Mouse (Mus musculus) left cerebral cortex, postnatal 10 days (tissue): ENCODE data around the gene Ccndbp1. TPM values are rescaled to one million over a fixed set of nuclear protein-coding genes. Genes with fewer than 3 reads are reported as not detected.

Experiments used
- DNase-seq, 2 experiments: peaks; one replicate each; pipeline ENCODE4 v3.0.0; 2021 to 2022; ENCODE audit warnings: low spot score in 2 of 2, mixed read lengths in 1 of 2; ENCODE audit errors: extremely low spot score in 1 of 2
- intact Hi-C: fragments of 180-260 bp; cut with DNase I; formaldehyde crosslinking; loops from one replicate; pipeline ENCODE4 v1.15.1; 2025
- microRNA-seq: library from miRNA; unstranded; fragments of <30 nt; microRNA quantifications from one replicate; pipeline ENCODE4 v1.2.0, GENCODE M21; 2022
- total RNA-seq, 2 experiments: library from RNA; stranded (reverse); gene quantifications; 2 replicates each; pipeline ENCODE4 v1.2.3; 2021

Ccndbp1 gene
- total RNA-seq, 2 experiments from 2014 or later: 57.1 to 59.1 TPM

DNA sequence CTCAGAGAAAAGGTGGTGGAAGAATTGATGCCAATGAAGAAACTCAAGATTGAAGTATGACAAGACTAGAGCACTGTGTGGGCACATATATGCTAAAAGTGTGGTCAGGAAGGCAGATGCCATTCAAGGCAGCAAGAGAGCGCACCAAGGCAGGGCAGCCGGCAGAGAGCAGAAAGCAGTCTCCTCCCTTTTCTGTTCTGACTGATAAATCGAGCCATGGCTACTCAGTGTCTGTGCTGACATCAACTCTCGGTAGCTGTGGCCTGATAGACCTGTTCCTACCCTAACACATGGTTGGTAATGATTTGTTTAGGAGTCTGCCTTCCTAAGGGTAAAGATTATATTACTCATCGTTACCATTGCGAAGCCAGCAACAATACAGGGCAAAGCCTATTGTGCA lies 47.7 kb downstream of the Ccndbp1 start:
- intact Hi-C loops: no loop called here
- no peak for DNase-seq

- no peak for DNase-seq
- intact Hi-C loops: no loop called here
Measured at GRCm38 (mm10) chr2:121057997-121058396, 49.8 kb downstream of the Ccndbp1 start.

DNA sequence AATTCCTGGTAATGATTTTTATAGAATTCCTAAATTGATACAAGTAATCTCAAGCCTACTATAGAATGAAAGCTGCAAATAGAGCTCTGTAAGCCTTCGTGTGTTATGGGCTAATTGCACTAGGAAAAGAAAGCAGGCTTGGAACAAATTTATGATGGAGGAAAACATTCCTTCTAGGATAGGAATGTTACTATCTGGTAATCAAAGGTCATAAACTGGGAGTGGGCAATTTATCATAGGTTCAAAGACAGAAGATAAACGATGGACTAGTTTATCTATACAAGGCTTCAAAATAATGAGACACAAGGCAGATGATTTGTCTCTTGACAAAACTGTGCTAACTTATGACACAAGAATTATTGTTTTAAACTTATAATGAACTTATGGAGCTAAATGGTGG lies 53.1 kb downstream of the Ccndbp1 start:
- DNase-seq: no peak
- intact Hi-C loops: no loop called here

Small RNA genes within 50 kb of the gene (microRNA-seq; reads per million reads assigned to microRNA genes)
- gene Gm44325: 0.86 reads per million

Other genes with a start within 250 kb of the Ccndbp1 start
- gene Cdan1, start 158.3 kb upstream of the Ccndbp1 start, total RNA-seq: 10 to 100 TPM; 20.8 to 23.3 TPM
- 10 to 100 TPM; 66.9 TPM for gene Ttbk2, start 157.8 kb upstream of the Ccndbp1 start, total RNA-seq
- 10 to 100 TPM; 40.9 to 42.3 TPM for gene Ubr1, start 37.7 kb upstream of the Ccndbp1 start, total RNA-seq
- 10 to 100 TPM; 20.6 to 24.9 TPM for gene Tmem62, start 31.4 kb upstream of the Ccndbp1 start, total RNA-seq
- not detected for gene Epb42, start 28.7 kb downstream of the Ccndbp1 start, total RNA-seq
- gene Tgm5, start 77.4 kb downstream of the Ccndbp1 start, total RNA-seq: not detected
- gene Tgm7, start 101.4 kb downstream of the Ccndbp1 start, total RNA-seq: not detected
- 10 to 100 TPM; 17.7 to 17.8 TPM for gene Adal, start 132.0 kb downstream of the Ccndbp1 start, total RNA-seq
- gene Lcmt2, start 132.2 kb downstream of the Ccndbp1 start, total RNA-seq: 1 to 10 TPM; 8.0 to 8.9 TPM
- 10 to 100 TPM; 31.8 to 32.2 TPM for gene Tubgcp4, start 162.3 kb downstream of the Ccndbp1 start, total RNA-seq
- 1 to 10 TPM; 4.7 to 5.7 TPM for gene Zscan29, start 162.7 kb downstream of the Ccndbp1 start, total RNA-seq